Comparison of ENCODE assay signal across 9 mouse cellular contexts in genomic region chr6:23249053-23249401, GRCm38 (mm10). TPM values are rescaled to one million over a fixed set of nuclear protein-coding genes. Genes with fewer than 3 reads are reported as not detected.
DNase-seq lines count a peak whose midpoint lies in the region; ATAC-seq lines count a peak whose summit lies in the region.
"Had no signal": no experiment of that assay in that cellular context is flagged by ENCODE, and none has a peak within 500 bp of the region (broad histone marks: within the 10 kb centered on the region; RNA-seq: fewer than 3 reads in every experiment).

No protein-coding gene starts in this region.

- H3K9me3 ChIP-seq in heart, embryonic 10.5 days = no peaks in the 10 kb centered on the region
- H3K9me3 ChIP-seq in hindbrain, embryonic 13.5 days = no peaks in the 10 kb centered on the region
- no peaks in the 10 kb centered on the region for H3K9me3 ChIP-seq in midbrain, embryonic 14.5 days (ENCODE audit: control insufficient read depth, low read length)

- peak overlapping the region; percentile 56 for H3K4me2 ChIP-seq in hindbrain, embryonic 13.5 days
- H3K4me2 ChIP-seq in midbrain, embryonic 14.5 days (ENCODE audit: low read length) = peak overlapping the region; percentile 51

- no peak overlapping the region for H3K9ac ChIP-seq in hindbrain, embryonic 13.5 days
- H3K9ac ChIP-seq in midbrain, embryonic 14.5 days (replicated peaks; ENCODE audit: low read length) = no peak overlapping the region

- under 1% methylated on average over 24 of the region's 24 CpGs for WGBS in heart, embryonic 10.5 days
- 2% methylated on average over 24 of the region's 24 CpGs for WGBS in hindbrain, embryonic 13.5 days
- under 1% methylated on average over 24 of the region's 24 CpGs for WGBS in midbrain, embryonic 14.5 days

- peaks cover 93% of the 10 kb centered on the region for H3K27me3 ChIP-seq in heart, embryonic 10.5 days (ENCODE audit: insufficient read depth, poor library complexity, severe bottlenecking)
- peaks cover 86% of the 10 kb centered on the region for H3K27me3 ChIP-seq in hindbrain, embryonic 13.5 days
- H3K27me3 ChIP-seq in midbrain, embryonic 14.5 days (ENCODE audit: control insufficient read depth, insufficient read depth, low read length) = peaks cover 92% of the 10 kb centered on the region

- H3K27ac ChIP-seq in heart, embryonic 10.5 days = no peak overlapping the region
- H3K27ac ChIP-seq in hindbrain, embryonic 13.5 days = no peak overlapping the region
- H3K27ac ChIP-seq in midbrain, embryonic 14.5 days (replicated peaks; ENCODE audit: low read depth, low read length) = no peak overlapping the region

- H3K4me3 ChIP-seq in heart, embryonic 10.5 days = peak overlapping the region; percentile 63
- H3K4me3 ChIP-seq in hindbrain, embryonic 13.5 days = peak overlapping the region; percentile 31
- peak overlapping the region; percentile 26 for H3K4me3 ChIP-seq in midbrain, embryonic 14.5 days (replicated peaks; ENCODE audit: low read depth, low read length)

- H3K4me1 ChIP-seq in heart, embryonic 10.5 days = peaks cover 31% of the 10 kb centered on the region
- peaks cover 25% of the 10 kb centered on the region for H3K4me1 ChIP-seq in hindbrain, embryonic 13.5 days (replicated peaks)
- 0 out of 2 replicates have a peak, but pooled peaks cover 3% of the 10 kb centered on the region for H3K4me1 ChIP-seq in midbrain, embryonic 14.5 days (ENCODE audit: control insufficient read depth, insufficient read depth, low read length)

- peak; percentile 30; the same call in 1 of the 2 replicates for ATAC-seq in hindbrain, embryonic 13.5 days (ENCODE audit: low FRiP score)
- peak; percentile 22; the same call in 1 of the 2 replicates for ATAC-seq in midbrain, embryonic 14.5 days (ENCODE audit: low FRiP score, low TSS enrichment)

- DNase-seq in heart, embryonic 10.5 days (ENCODE audit: low spot score) = no peak
- DNase-seq in heart, postnatal 14 days = no peak
- DNase-seq in R1 (ENCODE audit: low read depth, low spot score) = peak; percentile 62
- DNase-seq in midbrain, embryonic 14.5 days = peak; percentile 55
- DNase-seq in thymus, postnatal 25 days = no peak
- DNase-seq in urinary bladder, adult 2 months (ENCODE audit: low spot score) = no peak
- no peak for DNase-seq in urinary bladder, postnatal 36 days (ENCODE audit: low spot score in 2 of 2)

- intact Hi-C loops in heart, postnatal 14 days (cut with DNase I) = no loop called here

- H3K36me3 ChIP-seq in heart, embryonic 10.5 days = no peaks in the 10 kb centered on the region
- no peaks in the 10 kb centered on the region for H3K36me3 ChIP-seq in hindbrain, embryonic 13.5 days
- no peaks in the 10 kb centered on the region for H3K36me3 ChIP-seq in midbrain, embryonic 14.5 days (ENCODE audit: control insufficient read depth, insufficient read depth, low read length)

RNA-seq across cellular contexts. Expression of gene Fezf1, which starts 0.9 kb away (rescaled TPM):
- polyA plus RNA-seq in heart, embryonic 10.5 days (2016; fragmentation: Nextera tagmentation; extraction: Ambion mirVana) = 0.06 TPM in 1 of 2 replicates, not detected in the other
- total RNA-seq in heart, postnatal 14 days (2021) = not detected
- 0.17 TPM in 1 of 2 replicates, not detected in the other for polyA plus RNA-seq in hindbrain, embryonic 13.5 days (2015; fragmentation: Nextera tagmentation; extraction: Ambion mirVana)
- not detected in 2 replicates for polyA plus RNA-seq in midbrain, embryonic 14.5 days (2014; fragmentation: Nextera tagmentation; extraction: Ambion mirVana)
- not detected in 2 replicates for polyA plus RNA-seq in urinary bladder, adult 2 months (2012; rRNA removed)
- total RNA-seq: adrenal gland, postnatal 4 days had no signal

Comparison
In these comparisons a context has a peak if more than half of its experiments do, and no peak if none do; other contexts are left out.
1. DNase-seq: peak in R1 (single experiment) and midbrain, embryonic 14.5 days (single experiment); none in heart, embryonic 10.5 days (single experiment), heart, postnatal 14 days (0 of 2), thymus, postnatal 25 days (single experiment), urinary bladder, adult 2 months (single experiment) and urinary bladder, postnatal 36 days (0 of 2).
2. Peak in every context shown above with its lines, with median percentiles within 50 percentile points of each other: H3K4me3 ChIP-seq.